Mouse (Mus musculus) adrenal gland, adult 2 months (tissue): Measurements from ENCODE around the gene Slc22a20. TPM values are rescaled to one million over a fixed set of nuclear protein-coding genes. Genes with fewer than 3 reads are reported as not detected.

ENCODE experiments used
- DNase-seq: peaks from one replicate; pipeline ENCODE4 v3.0.0; 2021
- polyA plus RNA-seq: library from polyadenylated mRNA; depleted of rRNA; stranded (reverse); fragments of >200 nt; gene quantifications from 2 replicates; pipeline ENCODE4 v1.2.3, GENCODE M21; 2012; rRNA removed
- total RNA-seq, 2 experiments: library from RNA; stranded (reverse); gene quantifications; 2 replicates each; pipeline ENCODE4 v1.2.3; 2021

The Slc22a20 gene
- total and polyA plus RNA-seq, 3 experiments: not detected

- DNase-seq: peak; percentile 98
Observed at GRCm38 (mm10) chr19:5924713-5925093, 61.2 kb downstream of the Slc22a20 start, which contains the start of gene Cdc42ep2. Gene Cdc42ep2, minus strand, starts transcription at chr19:5924816.

GRCm38 (mm10) chr19:5923990-5924712 lies 61.8 kb downstream of the Slc22a20 start:
- peak; percentile 89 for DNase-seq

GRCm38 (mm10) chr19:5922963-5923362 lies 63.0 kb downstream of the Slc22a20 start:
- DNase-seq: no peak

GRCm38 (mm10) chr19:5922119-5922942 lies 63.6 kb downstream of the Slc22a20 start:
- no peak for DNase-seq

- DNase-seq: peak; percentile 53
Observed at GRCm38 (mm10) chr19:5921715-5922114, 64.2 kb downstream of the Slc22a20 start.

Other genes with a start within 250 kb of the Slc22a20 start
- gene Ltbp3, start 245.2 kb downstream of the Slc22a20 start, total RNA-seq: 100 to 1,000 TPM; 174 to 246 TPM
- 737 and 768 TPM in 2 replicates for gene Ltbp3, start 245.2 kb downstream of the Slc22a20 start, polyA plus RNA-seq
- gene Scyl1, start 214.7 kb downstream of the Slc22a20 start, total RNA-seq: 100 to 1,000 TPM; 106 to 109 TPM
- 119 and 125 TPM in 2 replicates for gene Scyl1, start 214.7 kb downstream of the Slc22a20 start, polyA plus RNA-seq
- 10 to 100 TPM; 41.2 to 51.4 TPM for gene Frmd8, start 110.9 kb downstream of the Slc22a20 start, total RNA-seq
- 27.8 and 36.4 TPM in 2 replicates for gene Frmd8, start 110.9 kb downstream of the Slc22a20 start, polyA plus RNA-seq
- 10 to 100 TPM; 15.5 to 36.2 TPM for gene Slc25a45, start 108.3 kb downstream of the Slc22a20 start, total RNA-seq
- gene Slc25a45, start 108.3 kb downstream of the Slc22a20 start, polyA plus RNA-seq: 42.4 and 44.6 TPM in 2 replicates
- 1 to 10 TPM; 1.0 to 1.1 TPM for gene Tigd3, start 92.0 kb downstream of the Slc22a20 start, total RNA-seq
- gene Tigd3, start 92.0 kb downstream of the Slc22a20 start, polyA plus RNA-seq: 0.48 and 0.53 TPM in 2 replicates
- gene Dpf2, start 73.1 kb downstream of the Slc22a20 start, total RNA-seq: 100 to 1,000 TPM in 1 of 2 experiments, 10 to 100 TPM in 1; 90.6 to 125 TPM
- 51.7 and 56.3 TPM in 2 replicates for gene Dpf2, start 73.1 kb downstream of the Slc22a20 start, polyA plus RNA-seq
- 1 to 10 TPM; 5.5 to 8.0 TPM for gene Cdc42ep2, start 61.3 kb downstream of the Slc22a20 start, total RNA-seq
- 5.6 and 5.9 TPM in 2 replicates for gene Cdc42ep2, start 61.3 kb downstream of the Slc22a20 start, polyA plus RNA-seq
- gene Pola2, start 21.9 kb downstream of the Slc22a20 start, total RNA-seq: 10 to 100 TPM; 15.9 to 20.4 TPM
- gene Pola2, start 21.9 kb downstream of the Slc22a20 start, polyA plus RNA-seq: 36.0 and 41.0 TPM in 2 replicates
- gene Capn1, start 29.8 kb upstream of the Slc22a20 start, total RNA-seq: 10 to 100 TPM; 34.9 to 42.1 TPM
- gene Capn1, start 29.8 kb upstream of the Slc22a20 start, polyA plus RNA-seq: 34.8 and 37.9 TPM in 2 replicates
- 10 to 100 TPM; 54.1 to 71.3 TPM for gene Syvn1, start 60.4 kb upstream of the Slc22a20 start, total RNA-seq
- 87.3 and 114 TPM in 2 replicates for gene Syvn1, start 60.4 kb upstream of the Slc22a20 start, polyA plus RNA-seq
- 10 to 100 TPM; 64.8 to 67.5 TPM for gene Mrpl49, start 71.6 kb upstream of the Slc22a20 start, total RNA-seq
- 15.8 and 17.0 TPM in 2 replicates for gene Mrpl49, start 71.6 kb upstream of the Slc22a20 start, polyA plus RNA-seq
- 1,000 to 10,000 TPM; 1,141 to 1,229 TPM for gene Fau, start 71.7 kb upstream of the Slc22a20 start, total RNA-seq
- gene Fau, start 71.7 kb upstream of the Slc22a20 start, polyA plus RNA-seq: 984 and 1,350 TPM in 2 replicates
- 10 to 100 TPM; 24.7 to 37.5 TPM for gene Znhit2, start 75.0 kb upstream of the Slc22a20 start, total RNA-seq
- gene Znhit2, start 75.0 kb upstream of the Slc22a20 start, polyA plus RNA-seq: 134 and 152 TPM in 2 replicates
- 10 to 100 TPM; 22.0 to 48.3 TPM for gene Tm7sf2, start 82.2 kb upstream of the Slc22a20 start, total RNA-seq
- gene Tm7sf2, start 82.2 kb upstream of the Slc22a20 start, polyA plus RNA-seq: 91.9 and 126 TPM in 2 replicates
- 10 to 100 TPM; 57.1 to 60.0 TPM for gene Vps51, start 91.1 kb upstream of the Slc22a20 start, total RNA-seq
- gene Vps51, start 91.1 kb upstream of the Slc22a20 start, polyA plus RNA-seq: 64.4 and 66.3 TPM in 2 replicates
- gene Tmem262, start 93.9 kb upstream of the Slc22a20 start, total RNA-seq: not detected
- 1.0 TPM in 1 of 2 replicates, not detected in the other for gene Tmem262, start 93.9 kb upstream of the Slc22a20 start, polyA plus RNA-seq
- not detected for gene Gm28374, start 96.1 kb upstream of the Slc22a20 start, total RNA-seq
- gene Gm28374, start 96.1 kb upstream of the Slc22a20 start, polyA plus RNA-seq: 0.38 and 0.64 TPM in 2 replicates
- gene Zfpl1, start 98.8 kb upstream of the Slc22a20 start, total RNA-seq: 10 to 100 TPM; 38.9 to 43.5 TPM
- gene Zfpl1, start 98.8 kb upstream of the Slc22a20 start, polyA plus RNA-seq: 91.2 and 122 TPM in 2 replicates
- under 1 TPM; 0.73 to 0.98 TPM for gene Cdca5, start 98.8 kb upstream of the Slc22a20 start, total RNA-seq
- gene Cdca5, start 98.8 kb upstream of the Slc22a20 start, polyA plus RNA-seq: 0.32 and 0.80 TPM in 2 replicates
- gene AC131692.1, start 108.3 kb upstream of the Slc22a20 start, total RNA-seq: not detected
- gene AC131692.1, start 108.3 kb upstream of the Slc22a20 start, polyA plus RNA-seq: not detected in 2 replicates
- not detected for gene Naaladl1, start 119.6 kb upstream of the Slc22a20 start, total RNA-seq
- gene Naaladl1, start 119.6 kb upstream of the Slc22a20 start, polyA plus RNA-seq: 0.09 and 0.13 TPM in 2 replicates
- 10 to 100 TPM; 15.7 to 16.5 TPM for gene Sac3d1, start 132.5 kb upstream of the Slc22a20 start, total RNA-seq
- gene Sac3d1, start 132.5 kb upstream of the Slc22a20 start, polyA plus RNA-seq: 92.6 and 97.2 TPM in 2 replicates
- gene Snx15, start 142.2 kb upstream of the Slc22a20 start, total RNA-seq: 10 to 100 TPM; 27.0 to 28.2 TPM
- 76.8 and 81.1 TPM in 2 replicates for gene Snx15, start 142.2 kb upstream of the Slc22a20 start, polyA plus RNA-seq
- 1 to 10 TPM; 1.8 to 2.6 TPM for gene Batf2, start 154.8 kb upstream of the Slc22a20 start, total RNA-seq
- 5.0 and 6.6 TPM in 2 replicates for gene Batf2, start 154.8 kb upstream of the Slc22a20 start, polyA plus RNA-seq
- 10 to 100 TPM; 84.1 to 96.5 TPM for gene Arl2, start 155.4 kb upstream of the Slc22a20 start, total RNA-seq
- gene Arl2, start 155.4 kb upstream of the Slc22a20 start, polyA plus RNA-seq: 313 and 329 TPM in 2 replicates
- 1 to 10 TPM; 2.4 to 4.1 TPM for gene Majin, start 198.2 kb upstream of the Slc22a20 start, total RNA-seq
- gene Majin, start 198.2 kb upstream of the Slc22a20 start, polyA plus RNA-seq: 0.56 and 0.72 TPM in 2 replicates
- gene Gpha2, start 240.2 kb upstream of the Slc22a20 start, total RNA-seq: 10 to 100 TPM; 18.7 to 23.7 TPM
- 237 and 302 TPM in 2 replicates for gene Gpha2, start 240.2 kb upstream of the Slc22a20 start, polyA plus RNA-seq
- gene Ppp2r5b, start 249.7 kb upstream of the Slc22a20 start, total RNA-seq: 100 to 1,000 TPM in 1 of 2 experiments, 10 to 100 TPM in 1; 87.1 to 123 TPM
- gene Ppp2r5b, start 249.7 kb upstream of the Slc22a20 start, polyA plus RNA-seq: 247 and 266 TPM in 2 replicates